Comparison of ENCODE assay signal across 9 mouse cellular contexts in the genomic region with DNA sequence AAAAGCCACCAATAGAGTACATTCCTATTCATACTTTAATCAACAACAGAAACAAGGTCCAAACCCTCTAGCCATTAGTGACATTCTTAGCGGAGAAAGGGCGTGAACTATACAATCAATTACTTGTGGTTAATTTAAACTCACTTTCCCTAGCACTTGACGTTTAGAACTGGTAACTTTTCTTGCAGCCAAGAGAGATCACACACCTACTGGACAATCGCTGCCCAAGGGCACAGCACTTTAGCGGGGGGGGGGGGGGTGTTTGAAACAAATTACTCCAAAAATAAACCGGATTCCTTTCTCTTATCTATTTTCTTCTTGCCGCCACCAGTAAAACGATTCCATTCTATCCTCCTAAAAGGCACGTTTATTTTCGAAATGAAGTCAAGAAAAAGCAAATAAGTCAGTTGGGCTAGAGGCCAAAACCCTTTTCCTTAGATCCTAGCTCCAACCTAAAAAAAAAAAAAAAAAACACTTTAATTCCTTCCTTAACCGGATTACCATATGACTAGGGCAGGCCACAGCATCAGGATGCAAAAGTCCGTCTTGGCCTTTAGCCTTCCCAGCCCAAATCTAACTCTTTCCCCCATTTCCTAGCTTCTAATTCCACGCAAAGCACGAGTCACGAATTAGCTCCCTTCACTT. TPM values are rescaled to one million over a fixed set of nuclear protein-coding genes. Genes with fewer than 3 reads are reported as not detected.
DNase-seq lines count a peak whose midpoint lies in the region; ATAC-seq and TF ChIP-seq lines count a peak whose summit lies in the region.
"Had no signal": no experiment of that assay in that cellular context is flagged by ENCODE, and none has a peak within 500 bp of the region (broad histone marks: within the 10 kb centered on the region; RNA-seq: fewer than 3 reads in every experiment).

No protein-coding gene starts in this region.

- H3K4me3 ChIP-seq in gastrocnemius, adult 2 months: peak overlapping the region; percentile 78
- H3K4me3 ChIP-seq in forebrain, embryonic 11.5 days (ENCODE audit: low read depth, low read length): peak overlapping the region; percentile 72
- H3K4me3 ChIP-seq in liver, embryonic 13.5 days (replicated peaks): peak overlapping the region; percentile 85

- WGBS in forebrain, embryonic 11.5 days: under 1% methylated on average over 15 of the region's 15 CpGs
- WGBS in liver, embryonic 13.5 days (ENCODE audit: insufficient replicate concordance): 3% methylated on average over 15 of the region's 15 CpGs

- H3K36me3 ChIP-seq in forebrain, embryonic 11.5 days (ENCODE audit: control insufficient read depth, insufficient read depth, low read length): no peaks in the 10 kb centered on the region
- H3K36me3 ChIP-seq in liver, embryonic 13.5 days: no peaks in the 10 kb centered on the region

- H3K4me1 ChIP-seq in forebrain, embryonic 11.5 days (replicated peaks; ENCODE audit: control insufficient read depth, insufficient read depth, low read length): peaks cover 4% of the 10 kb centered on the region; the same call in 1 of the 2 replicates
- peaks cover 67% of the 10 kb centered on the region for H3K4me1 ChIP-seq in liver, embryonic 13.5 days (replicated peaks)

- no peak for DNase-seq in gastrocnemius, adult 2 months
- DNase-seq in gastrocnemius, postnatal 25 days: no peak
- peak; percentile 12 for DNase-seq in 416B (ENCODE audit: low read depth)
- DNase-seq in forebrain, embryonic 11.5 days (ENCODE audit: low spot score): no peak
- no peak for DNase-seq in liver, embryonic 13.5 days
- no peak for DNase-seq in right cerebral cortex, postnatal 4 days
- DNase-seq in thymus, postnatal 36 days: no peak
- no peak for DNase-seq in frontal cortex, postnatal 14 days (ENCODE audit: low spot score in 2 of 2)

- no peak for TF ChIP-seq CTCF in gastrocnemius, adult 2 months (IDR thresholded peaks at IDR 0.05)

- ATAC-seq in forebrain, embryonic 11.5 days (replicated peaks; ENCODE audit: low FRiP score): no peak
- ATAC-seq in liver, embryonic 13.5 days (ENCODE audit: low read depth): no peak

- no peaks in the 10 kb centered on the region for H3K9me3 ChIP-seq in forebrain, embryonic 11.5 days (ENCODE audit: control insufficient read depth, low read length)
- no peaks in the 10 kb centered on the region for H3K9me3 ChIP-seq in liver, embryonic 13.5 days (replicated peaks)

- peak overlapping the region; percentile 95 for H3K27ac ChIP-seq in gastrocnemius, adult 2 months
- no peak overlapping the region for H3K27ac ChIP-seq in forebrain, embryonic 11.5 days (ENCODE audit: low read depth, low read length)
- H3K27ac ChIP-seq in liver, embryonic 13.5 days: peak overlapping the region; percentile 91

- intact Hi-C loops in gastrocnemius, adult 2 months (cut with DNase I): loop anchor here (5.0 to 10.0 kb wide), 2 partner anchors 109 to 322 kb away; no protein-coding TSS in a partner anchor

- peak overlapping the region; percentile 90 for H3K4me2 ChIP-seq in forebrain, embryonic 11.5 days (ENCODE audit: low read depth, low read length, severe bottlenecking)
- peak overlapping the region; percentile 95 for H3K4me2 ChIP-seq in liver, embryonic 13.5 days

- no peaks in the 10 kb centered on the region for H3K27me3 ChIP-seq in forebrain, embryonic 11.5 days (ENCODE audit: control insufficient read depth, insufficient read depth, low read length)
- no peaks in the 10 kb centered on the region for H3K27me3 ChIP-seq in liver, embryonic 13.5 days
- H3K27me3 ChIP-seq: CH12.LX had no signal

- peak overlapping the region; percentile 81 for H3K9ac ChIP-seq in forebrain, embryonic 11.5 days (ENCODE audit: low read length)
- peak overlapping the region; percentile 91 for H3K9ac ChIP-seq in liver, embryonic 13.5 days

RNA-seq across cellular contexts. Expression of gene 1190002N15Rik, which starts 1.5 kb away (rescaled TPM):
- 1 to 10 TPM; 3.5 to 5.7 TPM for total RNA-seq in gastrocnemius, adult 2 months (2021)
- total RNA-seq in gastrocnemius, postnatal 25 days (2021): 1 to 10 TPM; 5.3 to 5.4 TPM
- 21.8 and 25.3 TPM in 2 replicates for polyA plus RNA-seq in forebrain, embryonic 11.5 days (2014; fragmentation: Nextera tagmentation; extraction: Ambion mirVana)
- 4.2 and 4.4 TPM in 2 replicates for polyA plus RNA-seq in liver, embryonic 13.5 days (2015; fragmentation: Nextera tagmentation; extraction: Ambion mirVana)
- total RNA-seq: CH12.LX had no signal
